Mouse (Mus musculus): ENCODE measurements at regions not wholly inside any gene's neighbourhood (a gene's known extent, or its start where the extent isn't known, plus 50 kb on each side); places are given as distances from the start of the nearest gene placed in this dataset.

DNA sequence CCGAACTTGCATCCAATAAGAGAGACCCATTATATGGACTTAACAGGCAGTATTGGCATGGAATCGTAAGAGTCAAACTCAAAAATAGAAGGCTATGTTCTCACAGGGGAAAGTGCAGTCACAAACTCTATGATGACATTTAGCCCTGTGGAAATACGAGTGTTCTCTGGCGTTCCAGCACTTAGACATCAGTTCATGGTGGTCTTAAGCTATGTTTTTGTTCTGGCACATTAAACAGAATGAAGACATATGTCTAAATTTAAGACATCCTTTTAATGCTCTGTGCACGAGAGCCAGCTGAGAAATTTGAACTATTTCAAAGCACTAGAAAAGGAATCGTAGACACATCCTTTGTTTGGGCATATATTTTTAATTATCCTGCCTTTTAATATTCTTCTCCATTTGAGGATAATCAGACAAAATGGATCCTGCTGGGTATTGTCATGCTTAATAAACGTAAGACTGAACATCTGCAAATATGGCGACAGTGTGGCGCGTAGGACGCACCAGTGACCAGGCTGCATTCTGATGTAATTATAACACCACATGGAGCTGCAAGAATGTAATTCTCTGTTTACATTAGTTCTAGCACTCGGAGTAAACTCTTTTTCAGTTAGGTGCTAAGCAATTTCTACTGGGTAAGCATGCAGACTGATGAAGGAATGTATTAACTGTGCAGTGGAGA, 114.3 kb downstream of the Dkk1 start:
- Histone ChIP-seq H3K9ac (no peak overlapping the region), H3K4me3 (replicated peaks) (no peak overlapping the region), H3K36me3 (no peaks in the 10 kb centered on the region), H3K27me3 (no peaks in the 10 kb centered on the region), H3K9me3 (replicated peaks) (no peaks in the 10 kb centered on the region), H3K4me1 (no peaks in the 10 kb centered on the region), H3K4me2 (no peak overlapping the region), H3K27ac (no peak overlapping the region)
- no peak for ATAC-seq (replicated peaks; ENCODE audit: low FRiP score)
- 52% methylated on average over 12 of the region's 12 CpGs for WGBS

DNA sequence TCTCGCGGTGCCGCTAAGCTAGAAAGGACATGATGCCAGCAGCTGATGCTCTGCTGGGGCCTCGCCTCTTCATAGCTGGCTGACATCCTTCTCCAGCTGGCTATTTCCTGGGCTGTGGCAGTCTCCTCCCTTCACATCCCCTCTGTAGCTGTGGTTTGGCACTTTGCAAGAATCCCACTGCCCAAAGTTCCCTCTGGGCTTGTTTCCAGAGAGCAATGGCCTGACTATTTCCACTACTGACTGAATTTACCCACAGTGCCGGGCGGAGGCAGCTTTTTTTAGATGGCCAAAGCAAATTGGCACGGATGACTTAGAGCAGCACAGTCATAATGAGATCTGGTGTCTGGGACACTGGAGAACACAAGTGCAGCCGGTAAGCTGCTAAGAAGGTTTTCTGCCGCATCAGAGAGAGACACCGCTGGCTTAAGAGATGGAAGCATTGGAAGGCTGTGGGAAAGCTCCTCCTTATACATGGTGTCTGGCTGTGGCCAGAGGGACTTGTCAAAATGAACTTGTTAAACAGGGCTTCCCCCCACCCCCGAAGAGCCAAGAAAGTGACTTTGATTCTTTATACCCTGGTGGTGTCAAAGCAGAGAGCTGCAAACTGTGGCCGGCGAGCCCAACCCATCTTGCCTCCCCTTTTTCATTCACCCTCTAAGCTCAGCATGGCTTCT, 98.5 kb downstream of the Dkk1 start:
- Histone ChIP-seq H3K9ac (no peak overlapping the region), H3K27me3 (no peaks in the 10 kb centered on the region), H3K36me3 (no peaks in the 10 kb centered on the region), H3K4me2 (no peak overlapping the region), H3K9me3 (replicated peaks) (no peaks in the 10 kb centered on the region), H3K4me1 (peaks cover 6% of the 10 kb centered on the region; the same call in 1 of the 2 replicates), H3K27ac (no peak overlapping the region), H3K4me3 (replicated peaks) (no peak overlapping the region)
- ATAC-seq (replicated peaks; ENCODE audit: low FRiP score): no peak
- WGBS: 86% methylated on average over 13 of the region's 13 CpGs

DNA sequence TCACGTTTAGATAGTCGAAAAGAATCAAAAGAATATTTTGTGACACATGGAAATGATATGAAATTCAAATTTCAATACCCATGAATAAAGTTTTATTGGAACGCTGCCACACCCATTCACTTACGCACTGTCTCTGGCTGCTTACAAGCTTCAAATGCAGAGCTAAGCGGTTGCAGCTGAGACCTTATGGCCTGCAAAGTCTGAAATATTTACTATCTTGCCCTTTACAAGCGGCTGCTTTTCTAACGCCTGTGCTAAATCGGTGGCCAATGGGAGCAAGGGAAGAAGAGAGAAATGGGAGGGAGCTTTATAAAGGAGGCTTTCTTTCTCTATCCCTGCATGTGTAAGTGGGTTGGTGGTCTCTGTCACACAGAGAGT, 97.9 kb downstream of the Dkk1 start:
- peaks cover 6% of the 10 kb centered on the region; the same call in 1 of the 2 replicates for H3K4me1 ChIP-seq
- H3K4me3 ChIP-seq (replicated peaks): no peak overlapping the region
- H3K4me2 ChIP-seq: no peak overlapping the region
- H3K27ac ChIP-seq: no peak overlapping the region
- H3K9ac ChIP-seq: no peak overlapping the region
- no peaks in the 10 kb centered on the region for H3K36me3 ChIP-seq
- no peaks in the 10 kb centered on the region for H3K9me3 ChIP-seq (replicated peaks)
- WGBS: 71% methylated on average over 8 of the region's 8 CpGs
- no peaks in the 10 kb centered on the region for H3K27me3 ChIP-seq
- no peak for ATAC-seq (replicated peaks; ENCODE audit: low FRiP score)

DNA sequence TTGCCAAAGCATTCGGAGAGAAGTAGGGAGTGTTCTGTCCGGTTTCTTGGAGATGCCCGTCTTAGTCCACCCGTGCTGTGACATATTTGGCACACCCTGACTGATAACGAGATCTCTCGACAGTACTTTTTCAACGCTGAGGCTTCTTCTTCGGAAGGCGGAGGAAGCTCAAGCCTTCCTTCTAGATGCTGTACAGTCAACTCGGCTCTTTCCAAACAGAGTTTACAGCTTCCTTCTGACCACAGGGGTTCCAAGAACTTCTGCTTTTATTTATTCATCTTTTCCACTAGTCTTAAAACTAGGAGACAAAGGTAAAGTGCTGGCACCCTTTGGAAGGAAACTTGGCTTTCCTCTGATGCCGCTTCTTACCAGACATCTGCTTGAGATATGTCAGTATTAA, 96.8 kb downstream of the Dkk1 start:
- 90% methylated on average over 11 of the region's 11 CpGs for WGBS
- H3K27ac ChIP-seq: no peak overlapping the region
- no peaks in the 10 kb centered on the region for H3K27me3 ChIP-seq
- ATAC-seq (replicated peaks; ENCODE audit: low FRiP score): no peak
- no peak overlapping the region for H3K9ac ChIP-seq
- H3K4me2 ChIP-seq: no peak overlapping the region
- no peak overlapping the region for H3K4me3 ChIP-seq (replicated peaks)
- no peaks in the 10 kb centered on the region for H3K4me1 ChIP-seq
- no peaks in the 10 kb centered on the region for H3K36me3 ChIP-seq
- H3K9me3 ChIP-seq (replicated peaks): no peaks in the 10 kb centered on the region

DNA sequence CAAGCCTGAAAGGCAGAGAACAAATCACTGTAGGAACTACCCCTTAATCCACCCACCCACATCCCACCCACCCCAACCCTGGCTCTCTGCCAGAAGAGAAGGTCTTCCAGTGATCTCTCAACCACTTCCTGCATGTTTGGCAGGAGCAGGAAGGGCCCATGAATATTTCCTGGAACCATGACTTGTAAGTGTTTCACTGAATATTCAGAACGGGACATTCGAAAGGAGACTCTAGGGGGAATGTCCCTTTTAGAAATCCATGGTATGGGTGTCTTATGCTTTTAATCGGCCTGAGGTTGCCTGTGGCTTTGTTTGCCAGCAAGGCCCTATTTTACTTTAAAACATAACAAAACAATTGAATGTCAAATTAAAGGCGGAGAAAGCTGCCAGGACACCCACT, 66.0 kb downstream of the Dkk1 start:
- ATAC-seq (replicated peaks; ENCODE audit: low FRiP score): no peak
- Histone ChIP-seq H3K9me3 (replicated peaks) (no peaks in the 10 kb centered on the region), H3K4me3 (replicated peaks) (no peak overlapping the region), H3K9ac (no peak overlapping the region), H3K36me3 (no peaks in the 10 kb centered on the region), H3K27me3 (no peaks in the 10 kb centered on the region), H3K4me2 (no peak overlapping the region), H3K27ac (no peak overlapping the region), H3K4me1 (0 out of 2 replicates have a peak, but pooled peaks cover 3% of the 10 kb centered on the region)
- 51% methylated on average over 4 of the region's 4 CpGs for WGBS

DNA sequence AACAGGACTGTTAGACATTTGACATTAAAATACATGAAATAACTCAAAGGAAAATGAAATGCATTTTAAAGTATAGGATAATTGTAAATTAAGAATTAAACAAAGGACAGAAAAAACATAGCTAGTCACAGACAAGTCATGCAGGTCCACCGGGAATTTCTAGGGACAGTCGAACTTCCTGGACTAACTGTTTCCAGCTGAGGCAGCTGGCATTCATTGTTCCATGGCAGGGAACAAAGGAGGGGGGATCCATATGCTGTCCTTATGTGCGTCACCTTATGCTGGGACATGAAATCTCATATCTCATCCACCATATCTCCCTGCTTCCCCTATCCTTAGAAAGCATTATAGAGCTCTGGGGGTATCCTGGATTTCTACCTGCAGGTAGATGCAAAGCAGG, 59.7 kb downstream of the Dkk1 start:
- no peaks in the 10 kb centered on the region for H3K27me3 ChIP-seq
- H3K4me2 ChIP-seq: no peak overlapping the region
- no peak overlapping the region for H3K9ac ChIP-seq
- 55% methylated on average over 3 of the region's 3 CpGs for WGBS
- H3K36me3 ChIP-seq: no peaks in the 10 kb centered on the region
- ATAC-seq (replicated peaks; ENCODE audit: low FRiP score): no peak
- H3K4me3 ChIP-seq (replicated peaks): no peak overlapping the region
- H3K4me1 ChIP-seq: 0 out of 2 replicates have a peak, but pooled peaks cover 4% of the 10 kb centered on the region
- H3K9me3 ChIP-seq (replicated peaks): no peaks in the 10 kb centered on the region
- no peak overlapping the region for H3K27ac ChIP-seq

DNA sequence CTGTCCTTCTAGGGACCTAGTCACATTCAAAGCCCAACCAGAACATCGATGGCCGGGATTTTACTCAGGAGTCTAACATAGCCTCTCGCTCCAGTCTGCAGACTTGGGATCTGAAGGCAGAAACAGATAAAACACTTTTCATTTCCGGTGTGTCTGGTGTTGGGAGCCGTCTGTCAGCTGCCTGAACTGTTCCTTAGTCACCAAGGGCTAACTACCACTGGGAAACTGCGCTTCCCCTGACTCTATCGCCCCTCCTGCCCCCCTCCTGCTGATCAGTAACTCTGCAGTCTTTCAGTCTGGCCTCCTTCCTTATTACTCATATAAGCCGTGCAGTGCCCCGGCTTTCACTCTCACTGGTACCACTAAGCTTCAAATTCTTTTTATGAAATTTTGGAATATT, 58.5 kb downstream of the Dkk1 start:
- Histone ChIP-seq H3K36me3 (no peaks in the 10 kb centered on the region), H3K9ac (no peak overlapping the region), H3K4me1 (0 out of 2 replicates have a peak, but pooled peaks cover 4% of the 10 kb centered on the region), H3K27me3 (no peaks in the 10 kb centered on the region), H3K27ac (no peak overlapping the region), H3K9me3 (replicated peaks) (no peaks in the 10 kb centered on the region), H3K4me3 (replicated peaks) (no peak overlapping the region), H3K4me2 (no peak overlapping the region)
- no peak for ATAC-seq (replicated peaks; ENCODE audit: low FRiP score)
- 46% methylated on average over 9 of the region's 9 CpGs for WGBS
